7 mouse cellular contexts compared by ENCODE assay signal in the genomic region with DNA sequence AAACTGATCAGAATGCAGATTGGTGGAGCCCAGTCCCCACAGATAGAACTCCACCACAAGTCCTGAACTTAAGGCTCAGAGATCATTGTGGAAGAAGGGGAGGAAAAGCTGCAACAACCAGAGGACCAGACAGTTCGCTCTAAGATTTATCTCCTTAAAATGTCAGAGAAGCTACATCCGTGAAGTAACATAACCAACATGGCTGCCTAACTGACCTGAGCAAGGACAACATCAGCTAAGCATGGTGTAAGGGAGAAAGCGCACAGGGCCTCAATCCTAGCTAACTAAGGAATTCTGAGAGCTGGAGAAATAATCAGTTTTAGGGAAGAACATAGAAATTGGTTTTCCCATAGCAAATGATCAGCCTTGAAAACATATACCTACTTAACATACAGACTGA. TPM values are rescaled to one million over a fixed set of nuclear protein-coding genes. Genes with fewer than 3 reads are reported as not detected.
DNase-seq lines count a peak whose midpoint lies in the region; ATAC-seq lines count a peak whose summit lies in the region.

No protein-coding gene starts in this region.

- peak overlapping the region; percentile 93 for H3K9ac ChIP-seq in neural tube, embryonic 11.5 days (ENCODE audit: low read length)
- peak overlapping the region; percentile 94 for H3K9ac ChIP-seq in forebrain, embryonic 14.5 days (ENCODE audit: low read length)
- H3K9ac ChIP-seq in liver, embryonic 13.5 days: peak overlapping the region; percentile 96

- H3K36me3 ChIP-seq in neural tube, embryonic 11.5 days (ENCODE audit: control insufficient read depth, insufficient read depth, low read length): peaks cover 12% of the 10 kb centered on the region
- peaks cover 33% of the 10 kb centered on the region for H3K36me3 ChIP-seq in forebrain, embryonic 14.5 days (ENCODE audit: control insufficient read depth, insufficient read depth, low read length)
- peaks cover 40% of the 10 kb centered on the region for H3K36me3 ChIP-seq in liver, embryonic 13.5 days

- H3K4me3 ChIP-seq in neural tube, embryonic 11.5 days (ENCODE audit: low read depth, low read length): peak overlapping the region; percentile 94
- H3K4me3 ChIP-seq in forebrain, embryonic 14.5 days (ENCODE audit: low read depth, low read length): peak overlapping the region; percentile 95
- peak overlapping the region; percentile 91 for H3K4me3 ChIP-seq in liver, embryonic 13.5 days (replicated peaks)

- no peak for DNase-seq in neural tube, embryonic 11.5 days (ENCODE audit: low spot score)
- DNase-seq in neural tube, embryonic 10.5 days (ENCODE audit: extremely low spot score, low spot score): no peak
- no peak for DNase-seq in forebrain, embryonic 14.5 days (ENCODE audit: low spot score)
- no peak for DNase-seq in liver, embryonic 13.5 days
- no peak for DNase-seq in cerebellum, adult 9-10 months
- no peak for DNase-seq in urinary bladder, postnatal 14 days (ENCODE audit: low spot score)
- DNase-seq in right cerebral cortex, postnatal 36 days (ENCODE audit: low spot score in 2 of 2): no peak

- WGBS in neural tube, embryonic 11.5 days: 71% methylated on average over 3 of the region's 3 CpGs
- 85% methylated on average over 3 of the region's 3 CpGs for WGBS in forebrain, embryonic 14.5 days
- 63% methylated on average over 3 of the region's 3 CpGs for WGBS in liver, embryonic 13.5 days (ENCODE audit: insufficient replicate concordance)

- no peak for ATAC-seq in neural tube, embryonic 11.5 days (ENCODE audit: insufficient read depth, low FRiP score, low TSS enrichment)
- no peak for ATAC-seq in forebrain, embryonic 14.5 days
- ATAC-seq in liver, embryonic 13.5 days (ENCODE audit: low read depth): no peak

- no peaks in the 10 kb centered on the region for H3K27me3 ChIP-seq in neural tube, embryonic 11.5 days (ENCODE audit: control insufficient read depth, insufficient read depth, low read length)
- no peaks in the 10 kb centered on the region for H3K27me3 ChIP-seq in forebrain, embryonic 14.5 days (replicated peaks; ENCODE audit: control insufficient read depth, insufficient read depth, low read length)
- H3K27me3 ChIP-seq in liver, embryonic 13.5 days: no peaks in the 10 kb centered on the region

- H3K27ac ChIP-seq in neural tube, embryonic 11.5 days (ENCODE audit: low read depth, low read length): peak overlapping the region; percentile 96
- H3K27ac ChIP-seq in forebrain, embryonic 14.5 days (ENCODE audit: low read depth, low read length): peak overlapping the region; percentile 95
- peak overlapping the region; percentile 98 for H3K27ac ChIP-seq in liver, embryonic 13.5 days

- H3K9me3 ChIP-seq in neural tube, embryonic 11.5 days (ENCODE audit: control insufficient read depth, low read length): no peaks in the 10 kb centered on the region
- no peaks in the 10 kb centered on the region for H3K9me3 ChIP-seq in forebrain, embryonic 14.5 days (replicated peaks; ENCODE audit: control insufficient read depth, low read length)
- H3K9me3 ChIP-seq in liver, embryonic 13.5 days (replicated peaks): no peaks in the 10 kb centered on the region

- peak overlapping the region; percentile 63 for H3K4me2 ChIP-seq in neural tube, embryonic 11.5 days (ENCODE audit: low read depth)
- H3K4me2 ChIP-seq in forebrain, embryonic 14.5 days (ENCODE audit: low read length): peak overlapping the region; percentile 66
- peak overlapping the region; percentile 81 for H3K4me2 ChIP-seq in liver, embryonic 13.5 days

- H3K4me1 ChIP-seq in neural tube, embryonic 11.5 days (ENCODE audit: control insufficient read depth, insufficient read depth, low read length): peaks cover 15% of the 10 kb centered on the region
- peaks cover 18% of the 10 kb centered on the region for H3K4me1 ChIP-seq in forebrain, embryonic 14.5 days (ENCODE audit: control insufficient read depth, insufficient read depth, low read length)
- H3K4me1 ChIP-seq in liver, embryonic 13.5 days (replicated peaks): peaks cover 42% of the 10 kb centered on the region

RNA-seq across cellular contexts. Expression of gene Dnajc5, which starts 1.1 kb away (rescaled TPM):
- polyA plus RNA-seq in neural tube, embryonic 11.5 days (2014; fragmentation: Nextera tagmentation; extraction: Ambion mirVana): 107 and 120 TPM in 2 replicates
- 127 and 165 TPM in 2 replicates for polyA plus RNA-seq in forebrain, embryonic 14.5 days (2014; fragmentation: Nextera tagmentation; extraction: Ambion mirVana)
- 29.6 and 35.7 TPM in 2 replicates for polyA plus RNA-seq in liver, embryonic 13.5 days (2015; fragmentation: Nextera tagmentation; extraction: Ambion mirVana)

RNA-seq across cellular contexts. Expression of gene Tpd52l2, which starts 22.3 kb away (rescaled TPM):
- 141 and 142 TPM in 2 replicates for polyA plus RNA-seq in neural tube, embryonic 11.5 days (2014; fragmentation: Nextera tagmentation; extraction: Ambion mirVana)
- polyA plus RNA-seq in forebrain, embryonic 14.5 days (2014; fragmentation: Nextera tagmentation; extraction: Ambion mirVana): 143 and 151 TPM in 2 replicates
- polyA plus RNA-seq in liver, embryonic 13.5 days (2015; fragmentation: Nextera tagmentation; extraction: Ambion mirVana): 83.0 and 87.8 TPM in 2 replicates

RNA-seq across cellular contexts. Expression of gene Abhd16b, which starts 26.2 kb away (rescaled TPM):
- 0.22 TPM in 1 of 2 replicates, not detected in the other for polyA plus RNA-seq in neural tube, embryonic 11.5 days (2014; fragmentation: Nextera tagmentation; extraction: Ambion mirVana)
- not detected in 2 replicates for polyA plus RNA-seq in forebrain, embryonic 14.5 days (2014; fragmentation: Nextera tagmentation; extraction: Ambion mirVana)
- polyA plus RNA-seq in liver, embryonic 13.5 days (2015; fragmentation: Nextera tagmentation; extraction: Ambion mirVana): 0.06 TPM in 2 replicates

RNA-seq across cellular contexts. Expression of gene Zbtb46, which starts 60.0 kb away (rescaled TPM):
- polyA plus RNA-seq in neural tube, embryonic 11.5 days (2014; fragmentation: Nextera tagmentation; extraction: Ambion mirVana): 20.2 and 21.9 TPM in 2 replicates
- polyA plus RNA-seq in forebrain, embryonic 14.5 days (2014; fragmentation: Nextera tagmentation; extraction: Ambion mirVana): 7.6 and 8.6 TPM in 2 replicates
- polyA plus RNA-seq in liver, embryonic 13.5 days (2015; fragmentation: Nextera tagmentation; extraction: Ambion mirVana): 10.2 and 10.7 TPM in 2 replicates
